Comparison of ENCODE assay signal across 7 mouse cellular contexts in genomic region chr15:24969391-24969812, GRCm38 (mm10).
DNase-seq lines count a peak whose midpoint lies in the region; ATAC-seq lines count a peak whose summit lies in the region.

No protein-coding gene starts in this region.

- DNase-seq in Muller cell, postnatal 12 days (ENCODE audit: inconsistent ontology term) = peak; percentile 54
- DNase-seq in ZHBTc4 (ENCODE audit: low read depth, low spot score) = peak; percentile 9
- peak; percentile 47 to 50 for DNase-seq in layer of hippocampus, postnatal 36 days
- DNase-seq in retina, embryonic 14.5 days (ENCODE audit: low spot score) = peak; percentile 54
- no peak for DNase-seq in liver

- peaks cover 10% of the 10 kb centered on the region for H3K4me1 ChIP-seq in hindbrain, embryonic 13.5 days (replicated peaks)

- H3K4me3 ChIP-seq in hindbrain, embryonic 13.5 days = no peak overlapping the region

- H3K36me3 ChIP-seq in hindbrain, embryonic 13.5 days = no peaks in the 10 kb centered on the region

- H3K27me3 ChIP-seq in hindbrain, embryonic 13.5 days = no peaks in the 10 kb centered on the region

- no peak overlapping the region for H3K27ac ChIP-seq in hindbrain, embryonic 13.5 days

- no peaks in the 10 kb centered on the region for H3K9me3 ChIP-seq in hindbrain, embryonic 13.5 days

- ATAC-seq in hindbrain, embryonic 13.5 days (ENCODE audit: low FRiP score) = peak; percentile 75
- no peak for ATAC-seq in megakaryocyte, adult 5-6 weeks (ENCODE audit: poor library complexity, severe bottlenecking)

- no peak overlapping the region for H3K4me2 ChIP-seq in hindbrain, embryonic 13.5 days

- no peak overlapping the region for H3K9ac ChIP-seq in hindbrain, embryonic 13.5 days

- WGBS in hindbrain, embryonic 13.5 days = 27% methylated on average over 2 of the region's 2 CpGs
